14 mouse cellular contexts compared by ENCODE assay signal in the genomic region with DNA sequence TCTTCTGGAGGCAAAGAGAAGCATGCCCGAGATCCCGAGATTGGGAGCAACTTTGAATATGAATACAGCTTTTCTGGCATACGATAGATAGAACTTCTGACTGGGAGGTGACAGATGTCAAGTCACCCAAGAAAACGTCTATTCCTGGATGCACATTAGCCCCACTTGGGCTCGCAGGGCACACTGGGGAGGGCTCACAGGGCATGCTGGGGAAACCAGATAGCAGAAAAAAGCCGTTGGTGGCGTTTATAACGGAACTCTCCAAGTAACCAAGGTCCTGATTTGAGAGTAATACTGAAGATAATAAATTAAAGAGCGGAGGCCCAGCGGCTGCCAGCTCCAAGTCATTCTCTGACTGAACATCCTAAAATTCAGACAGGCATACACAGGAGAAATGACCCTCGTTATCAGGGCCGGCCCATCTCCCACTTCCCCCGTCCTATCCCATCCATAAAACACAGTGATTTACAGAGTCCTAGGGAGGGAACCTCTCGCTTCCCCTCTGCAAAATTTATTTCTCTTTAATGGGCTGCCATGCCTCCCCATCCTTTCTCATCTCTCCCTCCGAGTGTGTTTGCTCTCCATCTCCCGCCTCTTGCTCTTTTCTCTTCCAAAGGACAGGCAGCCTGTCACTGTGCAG.
DNase-seq lines count a peak whose midpoint lies in the region; ATAC-seq lines count a peak whose summit lies in the region.
"Had no signal": no experiment of that assay in that cellular context is flagged by ENCODE, and none has a peak within 500 bp of the region (broad histone marks: within the 10 kb centered on the region; RNA-seq: fewer than 3 reads in every experiment).

No protein-coding gene starts in this region.

- no peaks in the 10 kb centered on the region for H3K9me3 ChIP-seq in kidney, embryonic 14.5 days (ENCODE audit: control insufficient read depth, low read length)
- H3K9me3 ChIP-seq in neural tube, embryonic 12.5 days: no peaks in the 10 kb centered on the region
- no peaks in the 10 kb centered on the region for H3K9me3 ChIP-seq in midbrain, embryonic 16.5 days (replicated peaks; ENCODE audit: control insufficient read depth, low read length, poor library complexity, severe bottlenecking)
- H3K9me3 ChIP-seq: embryonic facial prominence, embryonic 12.5 days had no signal

- no peaks in the 10 kb centered on the region for H3K36me3 ChIP-seq in kidney, embryonic 14.5 days (ENCODE audit: control insufficient read depth, insufficient read depth, low read length)
- H3K36me3 ChIP-seq in neural tube, embryonic 12.5 days: no peaks in the 10 kb centered on the region
- no peaks in the 10 kb centered on the region for H3K36me3 ChIP-seq in midbrain, embryonic 16.5 days (ENCODE audit: control insufficient read depth, insufficient read depth, low read length)
- H3K36me3 ChIP-seq: embryonic facial prominence, embryonic 12.5 days had no signal

- DNase-seq in adrenal gland, adult 2 months: peak; percentile 18
- DNase-seq in adrenal gland, postnatal 25 days: no peak
- DNase-seq in kidney, adult 18-20 months: no peak
- DNase-seq in kidney, postnatal 14 days: peak; percentile 44
- DNase-seq: cerebellum, postnatal 25 days; heart, postnatal 10 days; lung, adult 2 months; lung, postnatal 4 days; midbrain, embryonic 14.5 days had no signal

- H3K27ac ChIP-seq in kidney, embryonic 14.5 days (ENCODE audit: low read depth, low read length): no peak overlapping the region
- peak overlapping the region; percentile 38; the same call in 1 of the 2 replicates for H3K27ac ChIP-seq in neural tube, embryonic 12.5 days
- no peak overlapping the region for H3K27ac ChIP-seq in midbrain, embryonic 16.5 days (ENCODE audit: low read length)
- H3K27ac ChIP-seq: embryonic facial prominence, embryonic 12.5 days had no signal

- H3K4me1 ChIP-seq in kidney, embryonic 14.5 days (ENCODE audit: control insufficient read depth, insufficient read depth, low read length): peaks cover 43% of the 10 kb centered on the region
- H3K4me1 ChIP-seq in neural tube, embryonic 12.5 days: peaks cover 50% of the 10 kb centered on the region
- H3K4me1 ChIP-seq in midbrain, embryonic 16.5 days (ENCODE audit: control insufficient read depth, insufficient read depth, low read length): peaks cover 15% of the 10 kb centered on the region

- no peak overlapping the region for H3K9ac ChIP-seq in kidney, embryonic 14.5 days (ENCODE audit: low read depth, low read length)
- no peak overlapping the region for H3K9ac ChIP-seq in neural tube, embryonic 12.5 days
- H3K9ac ChIP-seq in midbrain, embryonic 16.5 days (ENCODE audit: low read depth, low read length): no peak overlapping the region
- H3K9ac ChIP-seq: embryonic facial prominence, embryonic 12.5 days had no signal

- H3K4me2 ChIP-seq in kidney, embryonic 14.5 days (replicated peaks; ENCODE audit: low read depth, low read length): 0 out of 2 replicates have a peak overlapping the region, but pooled peaks have one; percentile 13
- H3K4me2 ChIP-seq in neural tube, embryonic 12.5 days (replicated peaks): peak overlapping the region; percentile 14; the same call in 1 of the 2 replicates
- no peak overlapping the region for H3K4me2 ChIP-seq in midbrain, embryonic 16.5 days (ENCODE audit: low read length)
- H3K4me2 ChIP-seq: embryonic facial prominence, embryonic 12.5 days had no signal

- H3K4me3 ChIP-seq in kidney, embryonic 14.5 days (ENCODE audit: low read length): no peak overlapping the region
- no peak overlapping the region for H3K4me3 ChIP-seq in neural tube, embryonic 12.5 days
- no peak overlapping the region for H3K4me3 ChIP-seq in midbrain, embryonic 16.5 days (ENCODE audit: low read depth, low read length)
- H3K4me3 ChIP-seq: embryonic facial prominence, embryonic 12.5 days had no signal

- peaks cover 3% of the 10 kb centered on the region for H3K27me3 ChIP-seq in kidney, embryonic 14.5 days (ENCODE audit: control insufficient read depth, insufficient read depth, low read length)
- H3K27me3 ChIP-seq in neural tube, embryonic 12.5 days (replicated peaks): no peaks in the 10 kb centered on the region
- H3K27me3 ChIP-seq in midbrain, embryonic 16.5 days (ENCODE audit: control insufficient read depth, insufficient read depth, low read depth, low read length): no peaks in the 10 kb centered on the region; the same call in 1 of the 2 replicates
- H3K27me3 ChIP-seq: embryonic facial prominence, embryonic 12.5 days had no signal

- peak; percentile 86 for ATAC-seq in kidney, embryonic 14.5 days (ENCODE audit: low FRiP score, low TSS enrichment)
- no peak for ATAC-seq in neural tube, embryonic 12.5 days (ENCODE audit: low FRiP score, low read depth)
- no peak for ATAC-seq in cerebellum, adult (ENCODE audit: insufficient number of reproducible peaks, low FRiP score, low TSS enrichment)
- ATAC-seq in midbrain, embryonic 16.5 days: no peak

- WGBS in kidney, embryonic 14.5 days: 14% methylated on average over 16 of the region's 16 CpGs
- 27% methylated on average over 16 of the region's 16 CpGs for WGBS in neural tube, embryonic 12.5 days
- WGBS in midbrain, embryonic 16.5 days: 57% methylated on average over 16 of the region's 16 CpGs

Comparison
In these comparisons a context has a peak if more than half of its experiments do, and no peak if none do; other contexts are left out.
1. DNase-seq: peak in adrenal gland, adult 2 months (single experiment) and kidney, postnatal 14 days (single experiment); none in adrenal gland, postnatal 25 days (single experiment) and kidney, adult 18-20 months (single experiment).